Mouse (Mus musculus): Measurements from ENCODE around the gene Yap1. TPM values are rescaled to one million over a fixed set of nuclear protein-coding genes. Genes with fewer than 3 reads are reported as not detected.

Gene Yap1
- polyA plus RNA-seq, 1 experiment from 2014 or later = 66.6 TPM

Other genes starting within 250 kb of the Yap1 start
- 67.1 and 79.7 TPM in 2 replicates for gene Tmem123, start 240.6 kb downstream of the Yap1 start, polyA plus RNA-seq (2016; fragmentation: Nextera tagmentation; extraction: Ambion mirVana)
- gene Birc2, start 167.5 kb downstream of the Yap1 start, polyA plus RNA-seq (2016; fragmentation: Nextera tagmentation; extraction: Ambion mirVana) = 43.2 and 47.1 TPM in 2 replicates
- gene Birc3, start 131.4 kb downstream of the Yap1 start, polyA plus RNA-seq (2016; fragmentation: Nextera tagmentation; extraction: Ambion mirVana) = 8.7 and 8.8 TPM in 2 replicates
- gene Cfap300, start 38.2 kb upstream of the Yap1 start, polyA plus RNA-seq (2016; fragmentation: Nextera tagmentation; extraction: Ambion mirVana) = 15.5 and 16.8 TPM in 2 replicates
- 2.7 and 4.6 TPM in 2 replicates for gene Cep126, start 129.7 kb upstream of the Yap1 start, polyA plus RNA-seq (2016; fragmentation: Nextera tagmentation; extraction: Ambion mirVana)

All from embryonic facial prominence, embryonic 12.5 days (tissue).